Mouse (Mus musculus) bone marrow, adult 2 months (tissue): ENCODE data around the gene BC034090. TPM values are rescaled to one million over a fixed set of nuclear protein-coding genes. Genes with fewer than 3 reads are reported as not detected.

ENCODE experiments used
- H3K27ac ChIP-seq: fragments of 200-500 bp; 2 replicates; pipeline ENCODE4 v1.5.1; 2012; ENCODE audit warnings: low read depth, mild to moderate bottlenecking, control low read depth, inconsistent platforms, low read length; ENCODE audit not compliant: control insufficient read depth, poor library complexity, insufficient read depth
- H3K4me1 ChIP-seq: fragments of 200-500 bp; 2 replicates; pipeline ENCODE4 v1.6.1; 2011; ENCODE audit warnings: low read length; ENCODE audit not compliant: control insufficient read depth, insufficient read depth
- H3K4me3 ChIP-seq: fragments of 200-500 bp; replicated peaks from 2 replicates; pipeline ENCODE3; 2011; ENCODE audit warnings: mild to moderate bottlenecking, low read depth, low read length, control low read depth; ENCODE audit not compliant: control insufficient read depth
- CTCF ChIP-seq: fragments of 200-500 bp; IDR thresholded peaks from 2 replicates; pipeline ENCODE4 v1.5.1; 2011; ENCODE audit warnings: low read length, control low read depth; ENCODE audit not compliant: control insufficient read depth, insufficient read depth
- POLR2A ChIP-seq: fragments of 200-500 bp; IDR thresholded peaks from 2 replicates; pipeline ENCODE4 v1.6.1; 2011; ENCODE audit warnings: low read depth, mild to moderate bottlenecking, control low read depth, low read length, borderline replicate concordance; ENCODE audit not compliant: control insufficient read depth
- WGBS: fragments of 180-500 bp; shearing (Covaris S2); methylation state at CpG from one replicate; pipeline ENCODE4 v1.1.7; 2018; 5-methylcytosine and 5-hydroxymethylcytosine counted together
- polyA plus RNA-seq: library from polyadenylated mRNA; stranded (reverse); fragments of >200 nt; gene quantifications from 2 replicates; pipeline ENCODE4 v1.2.4, GENCODE M21; 2011; ENCODE audit warnings: low replicate concordance; ENCODE audit not compliant: missing spikeins, insufficient read depth, insufficient read length

The BC034090 gene
- polyA plus RNA-seq, 1 experiment = 2.5 TPM

- H3K27ac ChIP-seq = no peak overlapping the region
- no peak overlapping the region for H3K4me3 ChIP-seq
- 69% methylated on average over 2 of the region's 2 CpGs for WGBS
- no peak for TF ChIP-seq POLR2A
- no peak for TF ChIP-seq CTCF
- peaks cover 2% of the 10 kb centered on the region for H3K4me1 ChIP-seq
These were observed 43.3 kb downstream of the BC034090 start for GRCm38 (mm10) chr1:155200967-155201366.

GRCm38 (mm10) chr1:155199522-155199921 lies 44.7 kb downstream of the BC034090 start:
- no peak overlapping the region for H3K4me3 ChIP-seq
- H3K4me1 ChIP-seq = peaks cover 2% of the 10 kb centered on the region
- no peak for TF ChIP-seq CTCF
- TF ChIP-seq POLR2A = no peak
- WGBS = 87% methylated on average over 6 of the region's 6 CpGs
- no peak overlapping the region for H3K27ac ChIP-seq

- no peak overlapping the region for H3K27ac ChIP-seq
- WGBS = 89% methylated on average over 4 of the region's 4 CpGs
- no peak overlapping the region for H3K4me3 ChIP-seq
- H3K4me1 ChIP-seq = peaks cover 2% of the 10 kb centered on the region
- TF ChIP-seq POLR2A = no peak
- TF ChIP-seq CTCF = no peak
These were observed 47.6 kb downstream of the BC034090 start for GRCm38 (mm10) chr1:155196691-155197090.

GRCm38 (mm10) chr1:155192805-155193368 lies 51.4 kb downstream of the BC034090 start:
- H3K4me1 ChIP-seq = no peaks in the 10 kb centered on the region; the same call in 1 of the 2 replicates
- WGBS = 61% methylated on average over 15 of the region's 15 CpGs
- H3K4me3 ChIP-seq = no peak overlapping the region
- TF ChIP-seq CTCF (no peak), POLR2A (no peak)
- H3K27ac ChIP-seq = no peak overlapping the region

- H3K27ac ChIP-seq = no peak overlapping the region
- no peaks in the 10 kb centered on the region for H3K4me1 ChIP-seq
- H3K4me3 ChIP-seq = no peak overlapping the region
- TF ChIP-seq POLR2A (no peak), CTCF (no peak)
- 71% methylated on average over 2 of the region's 2 CpGs for WGBS
These were observed 52.6 kb downstream of the BC034090 start for GRCm38 (mm10) chr1:155191671-155192070.

- no peaks in the 10 kb centered on the region for H3K4me1 ChIP-seq
- TF ChIP-seq POLR2A (no peak), CTCF (no peak)
- WGBS = 93% methylated on average over 8 of the region's 8 CpGs
- H3K27ac ChIP-seq = no peak overlapping the region
- H3K4me3 ChIP-seq = no peak overlapping the region
These were observed 53.0 kb downstream of the BC034090 start for GRCm38 (mm10) chr1:155191219-155191618.

- 84% methylated on average over 4 of the region's 4 CpGs for WGBS
- no peak overlapping the region for H3K4me3 ChIP-seq
These were observed 55.6 kb downstream of the BC034090 start for GRCm38 (mm10) chr1:155188656-155189055.

GRCm38 (mm10) chr1:155184191-155184590 lies 60.1 kb downstream of the BC034090 start:
- 81% methylated on average over 3 of the region's 3 CpGs for WGBS
- no peak overlapping the region for H3K27ac ChIP-seq
- no peak for TF ChIP-seq POLR2A
- no peak for TF ChIP-seq CTCF

More at GRCm38 (mm10) chr1:155188656-155189055, 55.6 kb downstream of the BC034090 start:
- TF ChIP-seq CTCF = no peak
- TF ChIP-seq POLR2A = no peak
- Histone ChIP-seq H3K4me1 (no peaks in the 10 kb centered on the region), H3K27ac (no peak overlapping the region)

GRCm38 (mm10) chr1:155178192-155178924 lies 65.9 kb downstream of the BC034090 start:
- Histone ChIP-seq H3K27ac (no peak overlapping the region), H3K4me3 (no peak overlapping the region), H3K4me1 (no peaks in the 10 kb centered on the region)
- no peak for TF ChIP-seq POLR2A
- TF ChIP-seq CTCF = no peak
- WGBS = 70% methylated on average over 2 of the region's 2 CpGs

More at GRCm38 (mm10) chr1:155184191-155184590, 60.1 kb downstream of the BC034090 start:
- Histone ChIP-seq H3K4me1 (no peaks in the 10 kb centered on the region), H3K4me3 (no peak overlapping the region)
